Mouse (Mus musculus) lung, embryonic 15.5 days (tissue): ENCODE measurements around the gene Dab2ip. TPM values are rescaled to one million over a fixed set of nuclear protein-coding genes. Genes with fewer than 3 reads are reported as not detected.

Experiments used
- ATAC-seq: fragments of 200-750 bp; cut with Nextera tagmentation; 2 replicates; pipeline ENCODE4 v1.8.0; 2017; ENCODE audit warnings: moderate number of reproducible peaks, borderline replicate concordance; ENCODE audit not compliant: low FRiP score, low TSS enrichment; ENCODE audit errors: extremely low read depth
- H3K27ac ChIP-seq: fragments of 300-500 bp; sonication (generic); 2 replicates; pipeline ENCODE4 v1.5.1; 2015; ENCODE audit warnings: moderate library complexity, mild to moderate bottlenecking, inconsistent platforms
- H3K27me3 ChIP-seq: fragments of 300-500 bp; sonication (generic); 2 replicates; pipeline ENCODE4 v1.6.1; 2015; ENCODE audit warnings: inconsistent platforms
- H3K36me3 ChIP-seq: fragments of 300-500 bp; sonication (generic); 2 replicates; pipeline ENCODE4 v1.6.1; 2015; ENCODE audit warnings: inconsistent platforms
- H3K4me1 ChIP-seq: fragments of 300-500 bp; sonication (generic); 2 replicates; pipeline ENCODE4 v1.6.1; 2015; ENCODE audit warnings: inconsistent platforms
- H3K4me2 ChIP-seq: fragments of 300-500 bp; sonication (generic); 2 replicates; pipeline ENCODE4 v1.6.1; 2015; ENCODE audit warnings: inconsistent platforms, mild to moderate bottlenecking, moderate library complexity
- H3K4me3 ChIP-seq: fragments of 300-500 bp; sonication (generic); 2 replicates; pipeline ENCODE4 v1.5.1; 2015; ENCODE audit warnings: mild to moderate bottlenecking, inconsistent platforms
- H3K9ac ChIP-seq: fragments of 300-500 bp; sonication (generic); 2 replicates; pipeline ENCODE4 v1.6.1; 2015; ENCODE audit warnings: inconsistent platforms
- H3K9me3 ChIP-seq: fragments of 300-500 bp; sonication (generic); 2 replicates; pipeline ENCODE4 v1.6.1; 2016; ENCODE audit warnings: inconsistent platforms
- WGBS: fragments of 180-500 bp; shearing (Covaris S2); methylation state at CpG from one replicate; pipeline ENCODE4 v1.1.7; 2015; 5-methylcytosine and 5-hydroxymethylcytosine counted together
- polyA plus RNA-seq: library from polyadenylated mRNA; unstranded; fragments of >200 nt; fragmentation: Nextera tagmentation; extraction: Ambion mirVana; gene quantifications from 2 replicates; pipeline ENCODE4 v1.2.1, GENCODE M21; 2015

The Dab2ip gene
- polyA plus RNA-seq, 1 experiment from 2014 or later, result 54.2 TPM

DNA sequence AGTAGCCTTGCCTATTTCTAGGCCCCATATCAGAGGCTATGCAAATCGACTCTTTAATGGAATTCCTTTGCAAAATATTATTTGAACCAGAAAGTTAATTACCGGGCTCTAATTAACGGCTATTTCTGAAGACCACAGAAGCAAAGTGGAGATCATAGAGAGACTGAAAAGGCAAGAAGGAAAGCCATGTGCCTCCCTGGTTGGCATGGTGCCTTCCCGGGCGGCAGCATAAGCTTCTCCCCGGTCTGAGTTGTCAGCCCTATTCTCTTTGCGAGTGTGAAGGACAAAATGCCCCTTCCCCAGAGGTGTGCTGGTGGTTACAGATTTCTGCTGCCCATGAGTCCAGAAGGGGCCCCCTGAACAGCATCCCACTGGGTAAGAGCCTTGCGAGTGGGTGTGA lies 109.7 kb downstream of the Dab2ip start:
- Histone ChIP-seq H3K4me3 (no peak overlapping the region), H3K9me3 (no peaks in the 10 kb centered on the region), H3K9ac (no peak overlapping the region), H3K4me1 (peaks cover 76% of the 10 kb centered on the region), H3K27ac (no peak overlapping the region), H3K27me3 (no peaks in the 10 kb centered on the region), H3K36me3 (no peaks in the 10 kb centered on the region), H3K4me2 (no peak overlapping the region)
- WGBS, result 83% methylated on average over 8 of the region's 8 CpGs
- no peak for ATAC-seq

DNA sequence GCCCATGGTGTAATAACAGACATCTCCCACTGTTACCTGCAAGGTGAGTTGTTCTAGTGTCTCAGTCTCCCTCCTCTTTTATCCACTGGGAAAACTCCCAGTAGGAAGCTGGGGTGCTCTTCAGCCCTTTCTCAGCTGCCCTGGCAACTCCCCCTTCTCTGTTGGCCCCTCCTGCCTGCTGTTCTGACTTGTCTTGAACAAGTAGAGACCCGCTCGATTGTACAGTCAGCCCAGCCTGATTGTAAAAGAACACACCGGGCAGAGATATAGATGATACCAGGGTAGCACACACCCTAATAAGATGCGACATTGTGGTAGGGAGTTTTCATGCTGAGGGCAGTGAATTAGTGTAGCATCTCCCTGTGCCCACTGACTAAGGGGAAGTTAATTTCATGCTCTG lies 111.2 kb downstream of the Dab2ip start:
- peaks cover 72% of the 10 kb centered on the region for H3K4me1 ChIP-seq
- H3K36me3 ChIP-seq, result no peaks in the 10 kb centered on the region
- no peak overlapping the region for H3K9ac ChIP-seq
- H3K27me3 ChIP-seq, result no peaks in the 10 kb centered on the region
- H3K27ac ChIP-seq, result 0 out of 2 replicates have a peak overlapping the region, but pooled peaks have one; percentile 7
- no peak overlapping the region for H3K4me3 ChIP-seq
- no peaks in the 10 kb centered on the region for H3K9me3 ChIP-seq
- no peak for ATAC-seq
- WGBS, result 62% methylated on average over 4 of the region's 4 CpGs
- H3K4me2 ChIP-seq, result no peak overlapping the region

DNA sequence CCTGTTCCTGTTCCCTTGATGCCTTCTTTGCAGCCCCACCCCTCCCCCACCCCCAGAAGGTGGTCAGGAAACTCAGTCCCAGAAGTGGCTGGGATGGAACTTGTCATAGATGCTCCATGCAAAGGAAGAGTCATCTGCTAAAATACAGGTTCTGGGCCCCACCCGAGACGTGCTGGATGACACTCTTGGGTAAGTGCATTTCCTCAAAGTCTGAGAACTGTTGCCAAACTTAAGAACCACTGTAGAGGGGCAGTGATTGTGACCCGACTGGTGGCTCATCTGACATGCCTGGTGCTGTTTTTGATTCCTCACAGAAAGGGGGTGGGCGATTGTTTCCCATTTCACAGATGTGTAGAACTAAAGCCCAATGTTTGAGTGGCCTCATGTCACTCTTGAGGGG lies 111.7 kb downstream of the Dab2ip start:
- Histone ChIP-seq H3K4me1 (peaks cover 72% of the 10 kb centered on the region), H3K27ac (peak overlapping the region; percentile 60; the same call in 1 of the 2 replicates)

DNA sequence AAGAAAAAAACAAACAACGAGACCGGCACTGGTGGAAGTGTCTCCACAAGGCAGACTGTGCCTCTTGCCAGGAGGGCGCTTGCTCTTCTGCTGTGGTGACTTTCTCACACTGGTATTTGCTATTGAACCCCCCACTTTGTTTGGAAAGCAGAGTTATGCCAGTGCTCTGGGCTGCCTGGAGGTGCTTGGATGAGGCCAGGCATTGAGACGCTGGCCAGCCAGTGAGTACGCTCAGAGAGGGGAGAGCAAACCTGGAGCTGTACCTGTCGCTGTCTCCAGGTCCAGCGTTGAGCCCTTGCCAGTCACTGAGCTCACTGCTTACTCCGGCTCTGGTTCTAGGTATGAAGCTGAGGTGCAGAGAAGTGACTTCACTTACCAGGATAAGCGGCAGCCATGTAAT lies 112.2 kb downstream of the Dab2ip start:
- ATAC-seq, result no peak
- H3K27ac ChIP-seq, result peak overlapping the region; percentile 60
- no peak overlapping the region for H3K9ac ChIP-seq

More for the DNA sequence above, 111.7 kb downstream of the Dab2ip start:
- no peak for ATAC-seq
- H3K4me3 ChIP-seq, result no peak overlapping the region
- 55% methylated on average over 4 of the region's 4 CpGs for WGBS
- H3K36me3 ChIP-seq, result no peaks in the 10 kb centered on the region
- no peak overlapping the region for H3K4me2 ChIP-seq
- no peak overlapping the region for H3K9ac ChIP-seq
- no peaks in the 10 kb centered on the region for H3K27me3 ChIP-seq
- H3K9me3 ChIP-seq, result no peaks in the 10 kb centered on the region

DNA sequence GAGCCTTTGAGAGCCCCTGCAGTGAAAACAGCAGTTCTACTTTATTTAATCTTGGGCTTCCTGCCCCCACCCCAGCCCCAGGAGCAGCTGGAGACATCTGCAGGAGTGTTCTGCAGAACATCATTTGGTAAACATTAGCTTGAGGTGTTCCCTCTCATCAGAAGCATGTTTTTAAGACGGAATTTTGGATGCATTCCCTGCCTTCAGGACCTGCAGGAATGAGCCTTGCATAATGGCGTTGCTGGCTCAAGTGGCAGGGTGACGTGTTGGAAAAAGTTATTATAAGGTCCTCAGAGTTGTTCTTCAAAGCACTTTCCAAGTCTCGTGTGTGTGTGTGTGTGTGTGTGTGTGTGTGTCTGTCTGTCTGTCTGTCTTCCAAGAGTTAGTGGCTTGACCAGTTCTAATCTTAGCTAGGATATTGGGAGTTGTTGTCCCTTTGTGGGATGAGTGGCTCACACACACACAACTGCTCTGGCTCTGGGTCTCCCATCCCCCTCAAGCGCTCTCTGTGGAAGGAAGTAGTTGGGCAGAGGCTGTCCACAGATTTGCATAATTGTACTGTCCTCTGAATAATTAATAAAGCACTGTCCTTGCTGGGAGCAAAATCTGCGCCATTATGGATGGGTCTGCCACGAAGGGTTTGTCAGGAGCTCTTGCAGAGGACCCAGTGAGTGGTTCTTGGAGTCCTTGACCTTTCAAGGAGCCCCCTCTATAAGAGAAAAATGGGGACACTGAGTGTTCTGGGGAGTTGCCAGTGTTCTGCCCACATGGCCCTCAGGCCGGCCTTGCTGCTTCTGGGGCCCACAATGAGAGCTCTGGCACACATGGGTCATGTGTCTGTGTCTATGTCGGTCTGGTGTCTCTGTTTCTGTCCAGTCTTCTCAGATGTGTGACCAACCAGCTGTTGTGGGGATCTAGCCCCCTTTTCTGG lies 114.2 kb downstream of the Dab2ip start:
- peak overlapping the region; percentile 60 for H3K27ac ChIP-seq
- 43% methylated on average over 9 of the region's 9 CpGs for WGBS
- no peak overlapping the region for H3K4me3 ChIP-seq
- H3K36me3 ChIP-seq, result no peaks in the 10 kb centered on the region
- H3K27me3 ChIP-seq, result no peaks in the 10 kb centered on the region
- peak; percentile 33; the same call in 1 of the 2 replicates for ATAC-seq
- no peak overlapping the region for H3K9ac ChIP-seq
- peaks cover 88% of the 10 kb centered on the region for H3K4me1 ChIP-seq
- H3K4me2 ChIP-seq, result no peak overlapping the region
- H3K9me3 ChIP-seq, result no peaks in the 10 kb centered on the region

More for the DNA sequence above, 112.2 kb downstream of the Dab2ip start:
- Histone ChIP-seq H3K4me1 (peaks cover 72% of the 10 kb centered on the region), H3K4me2 (no peak overlapping the region), H3K36me3 (no peaks in the 10 kb centered on the region), H3K27me3 (no peaks in the 10 kb centered on the region), H3K4me3 (no peak overlapping the region), H3K9me3 (no peaks in the 10 kb centered on the region)
- WGBS, result 67% methylated on average over 9 of the region's 9 CpGs

DNA sequence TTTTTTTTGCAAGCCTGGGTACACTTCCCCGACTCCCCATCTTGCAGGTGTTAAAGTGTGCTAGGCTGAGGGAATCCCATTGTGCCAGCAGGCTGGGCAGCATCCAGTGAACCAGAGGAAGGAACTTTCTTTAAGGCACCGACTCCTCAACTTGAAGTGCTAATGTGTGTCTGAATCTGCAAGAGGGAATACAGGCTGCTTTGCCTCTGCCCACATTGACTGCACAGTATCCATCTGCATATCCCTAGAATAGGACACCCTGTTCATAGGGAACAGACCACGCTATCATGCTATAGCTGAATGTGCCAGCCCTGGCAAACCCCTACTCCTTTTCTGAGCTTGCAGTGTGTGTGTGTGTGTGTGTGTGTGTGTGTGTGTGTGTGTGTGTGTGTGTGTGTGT lies 115.1 kb downstream of the Dab2ip start:
- ATAC-seq, result no peak
- 87% methylated on average over 3 of the region's 3 CpGs for WGBS
- H3K9ac ChIP-seq, result no peak overlapping the region
- no peak overlapping the region for H3K4me3 ChIP-seq
- H3K9me3 ChIP-seq, result no peaks in the 10 kb centered on the region
- no peaks in the 10 kb centered on the region for H3K36me3 ChIP-seq
- no peaks in the 10 kb centered on the region for H3K27me3 ChIP-seq
- H3K4me2 ChIP-seq, result no peak overlapping the region
- H3K4me1 ChIP-seq, result peaks cover 96% of the 10 kb centered on the region
- H3K27ac ChIP-seq, result no peak overlapping the region

DNA sequence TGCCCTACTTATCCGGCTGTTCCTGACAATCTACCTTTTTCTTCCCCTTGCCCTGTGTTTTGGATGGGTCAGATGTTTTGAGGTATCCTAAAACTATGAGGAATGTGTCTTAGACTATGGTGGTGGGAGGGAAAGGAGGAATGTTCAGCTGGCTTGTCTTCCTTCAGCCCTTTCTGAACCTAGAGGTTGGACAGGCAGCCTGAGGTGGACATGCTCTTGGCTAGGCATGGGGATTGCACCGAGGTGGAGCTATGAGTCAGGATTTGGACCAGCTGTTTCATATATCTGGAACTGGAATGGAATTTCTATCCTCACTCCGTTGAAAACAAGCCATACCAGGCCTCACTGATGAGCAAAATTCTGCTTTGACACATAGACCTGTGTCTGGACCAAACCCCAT lies 115.9 kb downstream of the Dab2ip start:
- H3K9ac ChIP-seq, result no peak overlapping the region
- no peak overlapping the region for H3K27ac ChIP-seq
- WGBS, result 58% methylated on average over 3 of the region's 3 CpGs
- no peaks in the 10 kb centered on the region for H3K27me3 ChIP-seq
- peaks cover 96% of the 10 kb centered on the region for H3K4me1 ChIP-seq
- H3K9me3 ChIP-seq, result no peaks in the 10 kb centered on the region
- no peak overlapping the region for H3K4me3 ChIP-seq
- H3K36me3 ChIP-seq, result no peaks in the 10 kb centered on the region
- no peak overlapping the region for H3K4me2 ChIP-seq
- no peak for ATAC-seq

DNA sequence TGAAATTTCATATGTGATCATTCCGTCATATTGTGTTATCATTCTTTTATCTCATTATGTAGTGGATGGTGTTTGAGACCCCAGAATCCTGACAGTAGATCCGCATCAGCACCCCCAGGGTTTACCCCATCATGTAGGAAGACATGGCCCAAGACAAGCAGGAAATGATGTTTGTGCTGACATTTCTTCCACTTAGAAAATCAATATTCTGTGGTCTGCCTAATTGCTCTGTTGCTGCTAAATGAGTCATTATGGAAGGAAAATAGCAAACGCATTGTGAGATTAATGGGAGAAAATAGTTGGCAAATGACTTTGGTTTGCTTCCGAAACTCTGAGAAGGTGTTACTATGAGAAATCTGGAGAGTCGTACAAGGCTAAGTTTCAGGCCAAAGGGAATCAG lies 116.4 kb downstream of the Dab2ip start:
- Histone ChIP-seq H3K36me3 (no peaks in the 10 kb centered on the region), H3K27ac (no peak overlapping the region), H3K27me3 (no peaks in the 10 kb centered on the region), H3K4me1 (peaks cover 96% of the 10 kb centered on the region), H3K4me2 (no peak overlapping the region), H3K9me3 (no peaks in the 10 kb centered on the region), H3K4me3 (no peak overlapping the region), H3K9ac (no peak overlapping the region)
- WGBS, result 74% methylated on average over 5 of the region's 5 CpGs
- ATAC-seq, result no peak

DNA sequence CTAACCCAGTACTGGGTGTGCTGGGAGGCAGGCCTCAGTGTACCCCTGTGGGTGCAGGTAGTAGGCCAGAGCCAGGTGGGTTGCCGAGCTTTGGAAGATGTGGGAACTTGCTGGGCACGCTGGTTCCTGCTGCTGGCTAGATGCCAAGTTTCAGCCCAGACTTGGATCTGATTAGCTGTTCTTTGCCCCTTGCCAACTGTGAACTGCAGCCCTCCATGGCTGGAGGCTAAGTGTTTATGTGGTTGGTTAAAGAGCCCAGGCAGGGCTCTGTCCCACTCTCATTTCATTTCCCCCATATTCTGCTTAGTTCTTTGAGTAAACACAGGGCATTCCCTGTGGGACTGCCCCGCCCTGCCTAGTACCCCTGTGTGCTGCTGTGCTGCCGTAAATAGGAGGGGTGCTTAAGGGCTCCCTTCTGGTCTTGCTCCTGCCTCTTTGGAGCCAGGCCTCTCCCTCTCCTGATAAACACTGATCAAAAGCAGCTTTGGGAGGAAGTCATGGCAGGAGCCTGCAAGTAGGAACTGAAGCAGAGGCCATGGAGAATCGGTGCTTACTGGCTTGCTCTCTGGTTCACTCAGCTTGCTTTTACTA lies 118.1 kb downstream of the Dab2ip start:
- Histone ChIP-seq H3K4me1 (peaks cover 96% of the 10 kb centered on the region), H3K36me3 (no peaks in the 10 kb centered on the region), H3K27me3 (no peaks in the 10 kb centered on the region), H3K27ac (peak overlapping the region; percentile 77), H3K4me2 (peak overlapping the region; percentile 8; the same call in 1 of the 2 replicates), H3K4me3 (no peak overlapping the region), H3K9me3 (no peaks in the 10 kb centered on the region), H3K9ac (no peak overlapping the region)
- peak; percentile 19 for ATAC-seq
- 22% methylated on average over 5 of the region's 5 CpGs for WGBS

DNA sequence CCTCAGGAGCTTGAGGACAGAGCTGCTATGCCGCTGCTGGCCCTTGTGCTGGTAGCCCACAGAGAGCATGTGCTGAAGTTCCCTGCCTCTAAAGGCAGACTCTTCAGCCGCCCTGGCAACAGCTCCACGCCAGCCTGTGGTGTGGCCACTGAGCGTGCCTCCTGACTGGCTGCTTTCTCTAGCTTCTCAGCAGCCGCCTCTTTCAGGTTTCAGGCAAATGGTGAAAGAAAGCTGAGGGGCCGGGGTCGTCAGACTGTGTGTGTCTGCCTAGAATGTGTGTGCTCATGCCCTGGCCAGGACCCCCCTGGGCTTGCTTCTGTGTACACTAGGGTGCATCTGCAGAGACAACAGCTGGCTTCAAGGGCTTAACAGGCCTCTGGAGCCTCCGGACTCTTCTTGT lies 119.8 kb downstream of the Dab2ip start:
- Histone ChIP-seq H3K4me2 (no peak overlapping the region), H3K9me3 (no peaks in the 10 kb centered on the region), H3K9ac (no peak overlapping the region), H3K27me3 (no peaks in the 10 kb centered on the region), H3K4me3 (no peak overlapping the region), H3K36me3 (no peaks in the 10 kb centered on the region), H3K4me1 (peaks cover 95% of the 10 kb centered on the region), H3K27ac (peak overlapping the region; percentile 77)
- ATAC-seq, result no peak
- 20% methylated on average over 8 of the region's 8 CpGs for WGBS

DNA sequence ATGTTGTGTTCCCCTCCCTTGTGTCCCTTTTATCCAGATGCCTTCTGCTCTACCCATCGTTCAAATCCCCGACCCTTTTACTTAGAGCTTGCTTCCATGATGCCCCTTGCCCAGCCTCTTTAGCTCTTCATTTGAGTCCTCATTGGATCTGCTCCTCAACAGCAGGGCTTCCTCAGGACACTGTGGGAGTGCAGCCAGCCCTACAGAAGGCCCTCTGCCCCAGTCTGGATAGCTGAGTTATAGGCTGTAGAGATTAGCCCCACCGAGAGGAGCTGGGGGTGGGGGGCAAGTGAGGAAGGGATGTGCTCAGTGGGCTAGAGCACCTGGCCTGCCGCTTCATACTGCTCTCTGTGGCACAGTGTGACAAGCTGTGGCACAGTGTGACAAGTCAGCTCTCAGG lies 120.4 kb downstream of the Dab2ip start:
- H3K4me3 ChIP-seq, result no peak overlapping the region
- peak overlapping the region; percentile 77 for H3K27ac ChIP-seq

More for the DNA sequence above, 120.4 kb downstream of the Dab2ip start:
- H3K36me3 ChIP-seq, result no peaks in the 10 kb centered on the region
- H3K9ac ChIP-seq, result no peak overlapping the region
- no peak overlapping the region for H3K4me2 ChIP-seq
- H3K27me3 ChIP-seq, result no peaks in the 10 kb centered on the region
- peaks cover 97% of the 10 kb centered on the region for H3K4me1 ChIP-seq
- no peaks in the 10 kb centered on the region for H3K9me3 ChIP-seq
- 30% methylated on average over 4 of the region's 4 CpGs for WGBS
- no peak for ATAC-seq
